21 mouse cellular contexts compared by ENCODE assay signal in genomic region chr6:28642909-28643308, GRCm38 (mm10).
DNase-seq lines count a peak whose midpoint lies in the region; ATAC-seq and TF ChIP-seq lines count a peak whose summit lies in the region.
"Had no signal": no experiment of that assay in that cellular context is flagged by ENCODE, and none has a peak within 500 bp of the region (broad histone marks: within the 10 kb centered on the region; RNA-seq: fewer than 3 reads in every experiment).

No protein-coding gene starts in this region.

- no peak for DNase-seq in frontal cortex, postnatal 10 days (ENCODE audit: low spot score in 2 of 2)
- no peak for DNase-seq in lung, postnatal 10 days
- no peak for DNase-seq in CH12.LX (ENCODE audit: extremely low read depth)
- peak; percentile 36 for DNase-seq in brain, adult 2 months (ENCODE audit: low read depth, low spot score)
- DNase-seq in urinary bladder, adult 2 months (ENCODE audit: low spot score) = no peak
- DNase-seq: B cell, adult 2 months; cerebellum, adult 11-12 months; cerebellum, postnatal 10 days; gastrocnemius, postnatal 10 days; kidney, adult 8-10 months; kidney, postnatal 10 days; left cerebral cortex, postnatal 4 days; lung, postnatal 4 days; thymus, adult 2 months had no signal

- no peak for TF ChIP-seq RAD21 in CH12.LX (IDR thresholded peaks at IDR 0.05; ENCODE audit: low read depth, low read length)

- no peaks in the 10 kb centered on the region for H3K36me3 ChIP-seq in lung, embryonic 16.5 days (ENCODE audit: control insufficient read depth, insufficient read depth, low read length)
- H3K36me3 ChIP-seq in CH12.LX (replicated peaks in 1 of 2; ENCODE audit: control insufficient read depth in 1 of 2, insufficient read depth in 1 of 2, low read length in 1 of 2) = peaks cover 15 to 55% of the 10 kb centered on the region in 2 experiments
- H3K36me3 ChIP-seq: embryonic facial prominence, embryonic 12.5 days had no signal

- H3K27me3 ChIP-seq in lung, embryonic 16.5 days (ENCODE audit: control insufficient read depth, insufficient read depth, low read depth, low read length) = no peaks in the 10 kb centered on the region
- H3K27me3 ChIP-seq in CH12.LX (replicated peaks) = no peaks in the 10 kb centered on the region
- H3K27me3 ChIP-seq: embryonic facial prominence, embryonic 12.5 days; forebrain, embryonic 13.5 days had no signal

- no peaks in the 10 kb centered on the region for H3K4me1 ChIP-seq in lung, embryonic 16.5 days (replicated peaks; ENCODE audit: control insufficient read depth, insufficient read depth, low read length)
- H3K4me1 ChIP-seq in CH12.LX (ENCODE audit: control insufficient read depth in 1 of 2, insufficient read depth in 2 of 2) = no peaks in the 10 kb centered on the region

- peak; percentile 35 for ATAC-seq in frontal cortex, adult (ENCODE audit: low TSS enrichment)
- ATAC-seq in lung, embryonic 16.5 days (ENCODE audit: low read depth) = peak; percentile 31; the same call in 1 of the 2 replicates
- ATAC-seq: forebrain, embryonic 13.5 days had no signal

- WGBS in lung, embryonic 16.5 days = 49% methylated on average over 2 of the region's 2 CpGs

- H3K9ac ChIP-seq in lung, embryonic 16.5 days (ENCODE audit: low read length) = no peak overlapping the region
- no peak overlapping the region for H3K9ac ChIP-seq in CH12.LX (ENCODE audit: insufficient read depth, low read depth)
- H3K9ac ChIP-seq: embryonic facial prominence, embryonic 12.5 days; forebrain, embryonic 13.5 days had no signal

- no peak for TF ChIP-seq EP300 in CH12.LX (IDR thresholded peaks at IDR 0.05; ENCODE audit: low read length)

- no peak overlapping the region for H3K27ac ChIP-seq in lung, embryonic 16.5 days (ENCODE audit: low read length)
- 0 out of 2 replicates have a peak overlapping the region, but pooled peaks have one; percentile 14 for H3K27ac ChIP-seq in CH12.LX (ENCODE audit: insufficient read depth, low read depth)
- H3K27ac ChIP-seq: embryonic facial prominence, embryonic 12.5 days; forebrain, embryonic 13.5 days; left cerebral cortex, adult 2 months had no signal

- in situ Hi-C loops in CH12.LX (cut with MboI; ENCODE audit: low pct_ligation_motif_present, low pct_unique_long_range_greater_than_20kb, low sequenced_read_pairs) = no loop called here

- TF ChIP-seq POLR2A in CH12.LX (IDR thresholded peaks at IDR 0.05; ENCODE audit: low read depth, low read length) = no peak

- TF ChIP-seq CTCF in CH12.LX (conservative IDR thresholded peaks at IDR 0.05 in 1 of 2, IDR thresholded peaks at IDR 0.05 in 1 of 2; ENCODE audit: low read depth in 2 of 2, low read length in 2 of 2) = no peak

- dilution Hi-C loops in CH12.LX (cut with MboI; ENCODE audit: extremely low pct_ligation_motif_present, extremely low pct_unique_long_range_greater_than_20kb, low sequenced_read_pairs) = no loop called here

- peaks cover 15% of the 10 kb centered on the region for H3K79me2 ChIP-seq in CH12.LX (replicated peaks; ENCODE audit: control insufficient read depth, extremely low read depth, insufficient read depth, poor library complexity, severe bottlenecking)

- H3K9me3 ChIP-seq in lung, embryonic 16.5 days (ENCODE audit: control insufficient read depth, low read length) = no peaks in the 10 kb centered on the region
- no peaks in the 10 kb centered on the region for H3K9me3 ChIP-seq in CH12.LX (replicated peaks; ENCODE audit: low read length)
- H3K9me3 ChIP-seq: embryonic facial prominence, embryonic 12.5 days; forebrain, embryonic 13.5 days had no signal

- no peak overlapping the region for H3K4me3 ChIP-seq in lung, embryonic 16.5 days (ENCODE audit: low read length)
- no peak overlapping the region for H3K4me3 ChIP-seq in CH12.LX (replicated peaks in 1 of 3; ENCODE audit: low read depth in 2 of 3, low read length in 2 of 3, poor library complexity in 1 of 3)
- H3K4me3 ChIP-seq: embryonic facial prominence, embryonic 12.5 days; erythroblast, embryonic 14.5 days; forebrain, embryonic 13.5 days; left cerebral cortex, adult 2 months had no signal

- H3K4me2 ChIP-seq in lung, embryonic 16.5 days (ENCODE audit: low read depth, low read length) = no peak overlapping the region
- H3K4me2 ChIP-seq in CH12.LX (ENCODE audit: insufficient read depth, low read depth, poor library complexity, severe bottlenecking) = no peak overlapping the region
- H3K4me2 ChIP-seq: embryonic facial prominence, embryonic 12.5 days; forebrain, embryonic 13.5 days; heart, embryonic 11.5 days had no signal

TF ChIP-seq in CH12.LX, 34 proteins besides CTCF, POLR2A, EP300 and RAD21:
- TF ChIP-seq NELFE (IDR thresholded peaks at IDR 0.05; ENCODE audit: low read depth, low read length) (no peak), HCFC1 (IDR thresholded peaks at IDR 0.05; ENCODE audit: low read depth, low read length) (no peak), NRF1 (IDR thresholded peaks at IDR 0.05; ENCODE audit: low read depth, low read length) (no peak), ELF1 (IDR thresholded peaks at IDR 0.05; ENCODE audit: low read depth, low read length) (no peak), MEF2A (IDR thresholded peaks at IDR 0.05; ENCODE audit: borderline replicate concordance, low read depth, low read length) (no peak), ZKSCAN1 (IDR thresholded peaks at IDR 0.05; ENCODE audit: borderline replicate concordance, low read depth, low read length) (no peak), USF2 (conservative IDR thresholded peaks at IDR 0.05; ENCODE audit: low read depth, low read length) (no peak), JUN (IDR thresholded peaks at IDR 0.05; ENCODE audit: insufficient read depth, low read depth, low read length) (no peak), MAFK (IDR thresholded peaks at IDR 0.05; ENCODE audit: insufficient replicate concordance, low read length) (no peak), MAX (IDR thresholded peaks at IDR 0.05; ENCODE audit: low read length) (no peak), KAT2A (IDR thresholded peaks at IDR 0.05; ENCODE audit: insufficient replicate concordance, low read length) (no peak)
